Mouse (Mus musculus) T-helper 17 cell (primary cell): ENCODE results near the gene Gm20388.

Source experiments
- in situ Hi-C, 2 experiments: fragments of 300-600 bp; cut with MboI, MseI; formaldehyde crosslinking; loops; 1 replicate in 1 of 2; 2 replicates in 1 of 2; pipeline ENCODE4 v1.15.1; 2025; ENCODE audit warnings: high pct_unique_total_duplicates in 2 of 2

The Gm20388 gene

GRCm38 (mm10) chr8:123105553-123106326 lies 3195.1 kb downstream of the Gm20388 start:
- in situ Hi-C loops, result loop anchor here (25.0 kb wide), 1 partner anchor 507 kb away; no protein-coding TSS in a partner anchor

GRCm38 (mm10) chr8:123106531-123106930 lies 3195.9 kb downstream of the Gm20388 start:
- in situ Hi-C loops, result loop anchor here (25.0 kb wide), 1 partner anchor 506 kb away; no protein-coding TSS in a partner anchor

GRCm38 (mm10) chr8:123108010-123108409 lies 3197.4 kb downstream of the Gm20388 start:
- in situ Hi-C loops, result loop anchor here (25.0 kb wide), 1 partner anchor 504 kb away; no protein-coding TSS in a partner anchor

- in situ Hi-C loops, result loop anchor here (25.0 kb wide), 1 partner anchor 503 kb away; no protein-coding TSS in a partner anchor
These were observed 3198.3 kb downstream of the Gm20388 start for GRCm38 (mm10) chr8:123108953-123109352.

- in situ Hi-C loops, result loop anchor here (5.0 to 25.0 kb wide), 2 partner anchors 92 to 502 kb away; no protein-coding TSS in a partner anchor
These were observed 3200.0 kb downstream of the Gm20388 start for GRCm38 (mm10) chr8:123110649-123111048.

GRCm38 (mm10) chr8:123112892-123113291 lies 3202.3 kb downstream of the Gm20388 start:
- in situ Hi-C loops, result loop anchor here (5.0 to 25.0 kb wide), 2 partner anchors 89 to 499 kb away; no protein-coding TSS in a partner anchor

GRCm38 (mm10) chr8:123113908-123114469 lies 3203.3 kb downstream of the Gm20388 start:
- in situ Hi-C loops, result loop anchor here (5.0 to 25.0 kb wide), 2 partner anchors 88 to 498 kb away; no protein-coding TSS in a partner anchor

GRCm38 (mm10) chr8:123114644-123115043 lies 3204.0 kb downstream of the Gm20388 start:
- in situ Hi-C loops, result loop anchor here (5.0 to 25.0 kb wide), 2 partner anchors 88 to 498 kb away; no protein-coding TSS in a partner anchor

- in situ Hi-C loops, result loop anchor here (25.0 kb wide), 1 partner anchor 495 kb away; no protein-coding TSS in a partner anchor
These were observed 3206.6 kb downstream of the Gm20388 start, which contains the start of gene Cpne7 for GRCm38 (mm10) chr8:123117127-123117731. Gene Cpne7, plus strand, starts transcription at chr8:123117374.

GRCm38 (mm10) chr8:123117744-123118143 lies 3207.1 kb downstream of the Gm20388 start:
- in situ Hi-C loops, result loop anchor here (25.0 kb wide), 1 partner anchor 495 kb away; no protein-coding TSS in a partner anchor

- in situ Hi-C loops, result loop anchor here (10.0 to 25.0 kb wide), 2 partner anchors 63 to 490 kb away; partner anchors contain the start of gene Dpep1 (in 1 of the 2)
These were observed 3211.4 kb downstream of the Gm20388 start for GRCm38 (mm10) chr8:123122059-123122458.

- in situ Hi-C loops, result loop anchor here (10.0 to 25.0 kb wide), 2 partner anchors 62 to 490 kb away; partner anchors contain the start of gene Dpep1 (in 1 of the 2)
These were observed 3212.0 kb downstream of the Gm20388 start for GRCm38 (mm10) chr8:123122670-123123069.

GRCm38 (mm10) chr8:123126193-123126816 lies 3215.7 kb downstream of the Gm20388 start:
- in situ Hi-C loops, result loop anchor here in 1 of 2 experiments (10.0 kb wide), 1 partner anchor 58 kb away; the partner anchor contains the start of gene Dpep1

- in situ Hi-C loops, result no loop called here
These were observed 3220.4 kb downstream of the Gm20388 start for GRCm38 (mm10) chr8:123131041-123131440.

GRCm38 (mm10) chr8:123132953-123133352 lies 3222.3 kb downstream of the Gm20388 start:
- in situ Hi-C loops, result no loop called here

GRCm38 (mm10) chr8:123134149-123134713 lies 3223.6 kb downstream of the Gm20388 start:
- in situ Hi-C loops, result no loop called here

GRCm38 (mm10) chr8:123135406-123135805 lies 3224.8 kb downstream of the Gm20388 start:
- in situ Hi-C loops, result no loop called here

GRCm38 (mm10) chr8:123135806-123136205 lies 3225.2 kb downstream of the Gm20388 start:
- in situ Hi-C loops, result no loop called here

- in situ Hi-C loops, result no loop called here
These were observed 3225.6 kb downstream of the Gm20388 start for GRCm38 (mm10) chr8:123136287-123136686.

GRCm38 (mm10) chr8:123137645-123138077 lies 3227.0 kb downstream of the Gm20388 start:
- in situ Hi-C loops, result no loop called here
